Mouse (Mus musculus) left cerebral cortex, adult 2 months (tissue): ENCODE results near the gene Gpr153. TPM values are rescaled to one million over a fixed set of nuclear protein-coding genes. Genes with fewer than 3 reads are reported as not detected.

Experiments used
- DNase-seq, 2 experiments: peaks; one replicate each; pipeline ENCODE4 v3.0.0; 2021 to 2022; ENCODE audit warnings: low spot score in 2 of 2, mixed read lengths in 1 of 2; ENCODE audit errors: extremely low spot score in 1 of 2
- H3K27ac ChIP-seq: fragments of 200-600 bp; 2 replicates; pipeline ENCODE4 v1.8.1; 2022
- H3K4me3 ChIP-seq: fragments of 200-600 bp; 2 replicates; pipeline ENCODE4 v1.8.1; 2022
- CTCF ChIP-seq: fragments of 200-600 bp; IDR thresholded peaks from 2 replicates; pipeline ENCODE4 v1.8.1; 2022; ENCODE audit warnings: antibody characterized with exemption, mild to moderate bottlenecking, moderate library complexity
- intact Hi-C: fragments of 180-260 bp; cut with DNase I; formaldehyde crosslinking; loops from one replicate; pipeline ENCODE4 v1.15.1; 2025
- total RNA-seq, 2 experiments: library from RNA; stranded (reverse); gene quantifications; 2 replicates each; pipeline ENCODE4 v1.2.3; 2021

Gene Gpr153
- total RNA-seq, 2 experiments from 2014 or later = 29.6 to 35.9 TPM

- H3K4me3 ChIP-seq = no peak overlapping the region
- intact Hi-C loops = no loop called here
- no peak for DNase-seq
- H3K27ac ChIP-seq = no peak overlapping the region
- no peak for TF ChIP-seq CTCF
Measured at GRCm38 (mm10) chr4:152312186-152312585, 38.2 kb downstream of the Gpr153 start.

GRCm38 (mm10) chr4:152313211-152313632, 39.2 kb downstream of the Gpr153 start:
- no peak for TF ChIP-seq CTCF
- DNase-seq = peak; percentile 43 to 50
- intact Hi-C loops = no loop called here
- H3K4me3 ChIP-seq = peak overlapping the region; percentile 47
- no peak overlapping the region for H3K27ac ChIP-seq

DNA sequence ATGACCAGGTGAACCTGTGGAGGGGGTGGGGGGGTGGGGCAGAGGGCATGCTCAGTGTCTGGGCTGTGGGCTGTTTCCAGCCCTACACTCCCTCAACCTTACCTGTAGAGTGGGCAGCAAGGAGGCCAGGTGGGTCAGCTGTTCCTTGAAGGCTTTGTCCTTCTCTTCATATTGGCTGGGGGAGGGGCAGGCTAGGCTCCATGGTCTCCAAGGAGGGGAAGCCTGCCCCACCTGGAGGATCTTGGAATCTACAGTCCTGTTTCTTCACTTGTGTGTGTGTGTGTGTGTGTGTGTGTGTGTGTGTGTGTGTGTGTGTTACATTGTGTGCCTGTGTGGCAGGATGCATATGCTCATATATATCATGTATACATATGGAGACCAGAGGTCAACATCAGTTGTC, 39.9 kb downstream of the Gpr153 start:
- no peak overlapping the region for H3K27ac ChIP-seq
- no peak overlapping the region for H3K4me3 ChIP-seq
- intact Hi-C loops = no loop called here
- DNase-seq = no peak
- peak; percentile 18 for TF ChIP-seq CTCF

- DNase-seq = no peak
- peak overlapping the region; percentile 44 for H3K27ac ChIP-seq
- TF ChIP-seq CTCF = no peak
- H3K4me3 ChIP-seq = peak overlapping the region; percentile 48
- intact Hi-C loops = no loop called here
Measured at GRCm38 (mm10) chr4:152315498-152316213, 41.6 kb downstream of the Gpr153 start.

DNA sequence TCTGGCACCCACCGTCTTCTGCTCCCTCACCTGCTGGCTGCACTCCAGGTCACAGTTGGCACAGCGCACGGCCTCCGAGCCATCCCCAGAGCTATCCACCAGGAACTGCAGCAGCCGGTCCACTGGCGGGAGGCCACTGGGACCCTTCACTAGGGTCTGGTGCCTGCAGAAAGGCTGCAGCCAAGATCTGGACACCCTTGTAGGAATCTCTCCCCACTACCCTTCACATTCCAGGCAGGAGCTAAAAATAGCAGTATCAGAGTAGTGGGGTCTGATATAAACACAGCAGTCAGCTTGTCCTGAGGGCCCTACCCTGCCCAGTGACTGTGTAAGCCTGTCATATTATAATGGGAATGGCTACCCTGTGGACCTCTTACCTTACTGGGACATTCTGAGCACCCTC, 43.6 kb downstream of the Gpr153 start:
- no peak overlapping the region for H3K27ac ChIP-seq
- H3K4me3 ChIP-seq = no peak overlapping the region
- intact Hi-C loops = no loop called here
- no peak for DNase-seq
- no peak for TF ChIP-seq CTCF

DNA sequence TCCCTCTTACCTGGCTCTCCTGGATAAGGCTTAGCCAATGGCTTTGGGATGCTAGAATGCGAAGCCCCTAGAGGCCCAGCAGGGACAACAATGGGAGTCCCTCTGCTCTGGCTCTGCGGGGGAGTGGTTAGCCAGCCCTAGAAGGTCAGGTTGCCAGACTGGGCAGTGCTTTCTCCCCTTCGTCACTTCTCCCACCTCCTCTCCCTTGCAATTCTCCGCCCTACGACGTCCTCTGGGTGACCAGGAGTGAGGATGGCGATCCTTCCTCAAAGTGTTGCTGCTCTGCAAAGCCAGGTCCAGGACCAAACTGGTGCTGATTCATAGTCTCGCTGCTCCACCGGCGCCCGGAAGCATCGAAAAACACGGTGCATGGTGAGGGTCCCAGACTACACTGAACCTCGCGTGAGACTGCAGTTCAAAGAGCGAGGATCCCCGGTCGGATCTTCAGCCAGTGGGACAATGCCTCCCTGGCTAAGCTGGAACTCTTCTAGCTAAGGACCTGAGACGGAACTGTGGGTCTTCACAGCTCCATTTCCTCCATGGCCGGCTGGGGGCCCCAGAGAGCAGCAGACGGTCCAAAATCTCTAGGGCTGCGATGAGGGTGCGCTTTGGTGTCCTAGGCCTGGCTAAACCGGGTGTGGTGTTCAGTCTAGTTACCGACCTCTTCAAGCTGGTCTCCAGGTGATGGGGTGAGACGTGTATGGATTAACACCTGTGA, 44.6 kb downstream of the Gpr153 start, which contains the start of gene Rnf207:
Gene Rnf207, minus strand, starts transcription at position 477 of the 718 bp plus-strand sequence.
- DNase-seq = peak; percentile 49 to 58
- Histone ChIP-seq H3K27ac (no peak within 1 kb of the TSS), H3K4me3 (peak within 1 kb of the TSS; percentile 31; the same call in 1 of the 2 replicates)
- intact Hi-C loops = no loop called here
- TF ChIP-seq CTCF = peak; percentile 68

DNA sequence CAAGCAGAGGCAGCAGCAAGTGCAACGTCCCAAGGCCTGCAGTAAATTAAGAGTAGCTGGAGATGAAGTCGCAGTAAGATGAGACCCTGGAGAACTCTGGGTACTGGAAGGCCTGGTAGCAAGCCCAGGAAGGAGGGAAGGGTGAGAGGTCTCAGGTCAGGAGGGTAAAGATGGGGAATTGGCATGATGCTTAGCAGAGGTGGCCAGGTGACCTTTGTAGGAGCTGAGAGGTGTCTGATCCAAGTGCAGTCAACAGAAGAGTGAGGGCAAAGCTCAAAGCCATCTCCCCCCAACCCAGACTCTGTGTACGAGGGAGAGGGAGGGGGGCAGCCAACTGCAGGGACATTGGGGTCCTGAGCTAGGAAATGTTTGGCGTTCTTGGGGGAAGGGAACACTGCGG, 47.4 kb downstream of the Gpr153 start:
- DNase-seq = no peak
- intact Hi-C loops = no loop called here
- no peak overlapping the region for H3K27ac ChIP-seq
- no peak overlapping the region for H3K4me3 ChIP-seq
- TF ChIP-seq CTCF = no peak

DNA sequence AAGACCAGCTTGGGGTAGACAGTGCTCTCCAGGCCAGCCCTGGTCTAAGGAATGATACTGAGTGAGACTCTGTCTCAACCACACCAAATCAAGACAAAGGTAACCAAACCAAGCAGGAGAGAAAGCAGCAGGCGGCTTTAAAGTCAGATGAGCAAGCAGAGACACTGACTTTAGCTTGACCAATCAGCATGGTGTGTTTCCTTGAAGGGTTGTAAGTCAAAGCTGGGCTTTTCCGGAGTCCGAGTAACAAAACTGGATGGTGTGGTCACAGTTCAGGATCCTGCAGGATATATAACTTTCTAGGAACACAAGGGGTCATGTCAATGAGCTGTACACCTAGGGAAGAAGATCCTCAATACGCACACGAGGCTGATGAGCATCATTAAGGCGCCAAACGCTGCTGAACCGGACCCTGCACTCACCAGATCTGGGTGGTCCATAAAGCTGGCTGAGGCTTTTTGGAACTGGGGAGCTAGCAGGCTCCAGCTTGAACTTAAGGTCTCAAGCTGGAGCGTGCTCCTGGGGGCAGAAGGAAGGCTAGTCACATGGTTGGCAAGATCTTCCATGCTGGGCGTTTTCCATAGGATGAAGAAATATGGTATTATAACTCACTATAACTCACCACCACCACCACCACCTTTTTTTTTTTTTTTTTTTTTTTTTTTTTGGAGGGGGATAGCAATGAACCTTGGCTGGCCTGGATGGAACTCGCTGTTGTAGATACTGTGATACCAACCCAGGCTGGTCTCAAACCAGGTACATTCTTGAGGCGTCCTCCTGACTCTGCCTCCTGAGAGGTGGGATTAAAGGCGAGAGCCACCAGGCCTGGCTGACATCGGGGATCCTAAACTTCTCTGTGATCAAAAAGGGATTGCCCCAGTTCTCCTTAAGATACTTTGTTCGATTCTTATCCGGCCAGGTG, 50.9 kb downstream of the Gpr153 start:
- Histone ChIP-seq H3K27ac (peak overlapping the region; percentile 34; the same call in 1 of the 2 replicates), H3K4me3 (peak overlapping the region; percentile 97)
- TF ChIP-seq CTCF = no peak
- no peak for DNase-seq
- intact Hi-C loops = loop anchor here (5.0 kb wide), 2 partner anchors 152 to 153 kb away; partner anchors contain the start of genes Kcnab2 and Nphp4

- TF ChIP-seq CTCF = peak; percentile 13; the same call in 1 of the 2 replicates
- H3K4me3 ChIP-seq = peak within 1 kb of the TSS; percentile 97
- DNase-seq = peak; percentile 92 to 94
- peak within 1 kb of the TSS; percentile 83 for H3K27ac ChIP-seq
- intact Hi-C loops = loop anchor here (5.0 kb wide), 2 partner anchors 152 to 153 kb away; partner anchors contain the start of genes Kcnab2 and Nphp4
Measured at GRCm38 (mm10) chr4:152325574-152326411, 51.8 kb downstream of the Gpr153 start, which contains the start of gene Rpl22. Gene Rpl22, plus strand, starts transcription at chr4:152325742.

- no peak for TF ChIP-seq CTCF
- no peak overlapping the region for H3K27ac ChIP-seq
- intact Hi-C loops = loop anchor here (5.0 kb wide), 2 partner anchors 151 to 154 kb away; partner anchors contain the start of genes Kcnab2 and Nphp4
- H3K4me3 ChIP-seq = peak overlapping the region; percentile 97
- DNase-seq = no peak
Measured at GRCm38 (mm10) chr4:152326543-152326942, 52.5 kb downstream of the Gpr153 start.
